In genomic region chr6:32504963-32505362, GRCm38 (mm10) we compare ENCODE assay signal across 24 mouse cellular contexts.
DNase-seq lines count a peak whose midpoint lies in the region; ATAC-seq and TF ChIP-seq lines count a peak whose summit lies in the region.
"Had no signal": no experiment of that assay in that cellular context is flagged by ENCODE, and none has a peak within 500 bp of the region (broad histone marks: within the 10 kb centered on the region; RNA-seq: fewer than 3 reads in every experiment).

No protein-coding gene starts in this region.

- TF ChIP-seq EP300 in heart, adult 2 months (IDR thresholded peaks at IDR 0.05; ENCODE audit: insufficient read depth, low read depth, low read length) = no peak

- H3K4me1 ChIP-seq in heart, adult 2 months (ENCODE audit: control insufficient read depth, insufficient read depth, low read length) = no peaks in the 10 kb centered on the region; the same call in 1 of the 2 replicates
- H3K4me1 ChIP-seq in midbrain, embryonic 11.5 days (ENCODE audit: control insufficient read depth, insufficient read depth, low read length) = no peaks in the 10 kb centered on the region
- H3K4me1 ChIP-seq in midbrain, embryonic 15.5 days = no peaks in the 10 kb centered on the region
- peaks cover 2% of the 10 kb centered on the region; the same call in 1 of the 2 replicates for H3K4me1 ChIP-seq in lung, adult 2 months (ENCODE audit: control insufficient read depth, insufficient read depth, low read length)
- H3K4me1 ChIP-seq: kidney, embryonic 15.5 days; liver, embryonic 15.5 days had no signal

- H3K27ac ChIP-seq in heart, adult 2 months = no peak overlapping the region
- H3K27ac ChIP-seq in midbrain, embryonic 11.5 days (ENCODE audit: low read depth, low read length) = no peak overlapping the region
- no peak overlapping the region for H3K27ac ChIP-seq in midbrain, embryonic 15.5 days
- H3K27ac ChIP-seq: embryonic facial prominence, embryonic 13.5 days; heart, embryonic 10.5 days; hindbrain, embryonic 12.5 days; kidney, embryonic 15.5 days; limb, embryonic 10.5 days; liver, embryonic 15.5 days had no signal

- H3K9ac ChIP-seq in heart, adult 2 months (ENCODE audit: low read depth, low read length) = no peak overlapping the region
- H3K9ac ChIP-seq in midbrain, embryonic 11.5 days (ENCODE audit: low read length) = no peak overlapping the region
- H3K9ac ChIP-seq in midbrain, embryonic 15.5 days = no peak overlapping the region
- H3K9ac ChIP-seq: embryonic facial prominence, embryonic 13.5 days; hindbrain, embryonic 12.5 days; kidney, embryonic 15.5 days; liver, embryonic 15.5 days had no signal

- 86% methylated on average over 5 of the region's 5 CpGs for WGBS in heart, adult 2 months
- WGBS in midbrain, embryonic 11.5 days = 90% methylated on average over 5 of the region's 5 CpGs
- WGBS in midbrain, embryonic 15.5 days = 68% methylated on average over 5 of the region's 5 CpGs
- WGBS in lung, adult 2 months = 71% methylated on average over 5 of the region's 5 CpGs

- no peaks in the 10 kb centered on the region for H3K79me2 ChIP-seq in heart, adult 2 months (replicated peaks; ENCODE audit: control insufficient read depth, insufficient read depth, low read length)

- no peaks in the 10 kb centered on the region for H3K9me3 ChIP-seq in midbrain, embryonic 11.5 days (ENCODE audit: control insufficient read depth, low read length)
- H3K9me3 ChIP-seq in midbrain, embryonic 15.5 days = no peaks in the 10 kb centered on the region
- H3K9me3 ChIP-seq: embryonic facial prominence, embryonic 13.5 days; G1E; heart, embryonic 10.5 days; hindbrain, embryonic 12.5 days; kidney, embryonic 15.5 days; limb, embryonic 10.5 days; liver, embryonic 15.5 days had no signal

- H3K27me3 ChIP-seq in heart, adult 2 months (ENCODE audit: control insufficient read depth, insufficient read depth, low read length) = no peaks in the 10 kb centered on the region
- no peaks in the 10 kb centered on the region for H3K27me3 ChIP-seq in midbrain, embryonic 11.5 days (ENCODE audit: control insufficient read depth, insufficient read depth, low read length)
- no peaks in the 10 kb centered on the region for H3K27me3 ChIP-seq in midbrain, embryonic 15.5 days (replicated peaks)
- H3K27me3 ChIP-seq: embryonic facial prominence, embryonic 13.5 days; hindbrain, embryonic 12.5 days; kidney, embryonic 15.5 days; Patski had no signal

- TF ChIP-seq POLR2A in heart, adult 2 months (IDR thresholded peaks at IDR 0.05; ENCODE audit: insufficient read depth, low read depth, low read length) = no peak
- no peak for TF ChIP-seq POLR2A in lung, adult 2 months (IDR thresholded peaks at IDR 0.05; ENCODE audit: borderline replicate concordance, extremely low read depth, low read depth, low read length)

- intact Hi-C loops in heart, adult 2 months (cut with DNase I) = no loop called here

- no peak overlapping the region for H3K4me3 ChIP-seq in heart, adult 2 months
- no peak overlapping the region for H3K4me3 ChIP-seq in midbrain, embryonic 11.5 days (ENCODE audit: low read depth, low read length)
- no peak overlapping the region for H3K4me3 ChIP-seq in midbrain, embryonic 15.5 days
- no peak overlapping the region for H3K4me3 ChIP-seq in lung, adult 2 months (replicated peaks; ENCODE audit: extremely low read depth, low read depth, low read length)
- H3K4me3 ChIP-seq: embryonic facial prominence, embryonic 13.5 days; heart, embryonic 10.5 days; hindbrain, embryonic 12.5 days; kidney, embryonic 15.5 days; limb, embryonic 10.5 days; liver, embryonic 15.5 days had no signal

- no peak for TF ChIP-seq CTCF in heart, adult 2 months (IDR thresholded peaks at IDR 0.05)
- TF ChIP-seq CTCF in lung, adult 2 months (IDR thresholded peaks at IDR 0.05; ENCODE audit: insufficient read depth, low read length) = no peak

- no peaks in the 10 kb centered on the region for H3K36me3 ChIP-seq in heart, adult 2 months (ENCODE audit: control insufficient read depth, insufficient read depth, low read length)
- no peaks in the 10 kb centered on the region for H3K36me3 ChIP-seq in midbrain, embryonic 11.5 days (ENCODE audit: control insufficient read depth, insufficient read depth, low read length)
- no peaks in the 10 kb centered on the region for H3K36me3 ChIP-seq in midbrain, embryonic 15.5 days (replicated peaks)
- H3K36me3 ChIP-seq: embryonic facial prominence, embryonic 13.5 days; G1E; heart, embryonic 10.5 days; hindbrain, embryonic 12.5 days; kidney, embryonic 15.5 days; limb, embryonic 10.5 days; liver, embryonic 15.5 days had no signal

- ATAC-seq in midbrain, embryonic 11.5 days (ENCODE audit: low FRiP score) = no peak
- no peak; the same call in 1 of the 2 replicates for ATAC-seq in midbrain, embryonic 15.5 days (replicated peaks)
- ATAC-seq: Patski had no signal

- peak; percentile 85 for DNase-seq in heart, adult 11 months
- DNase-seq in heart, adult 2 months = no peak
- DNase-seq in midbrain, embryonic 11.5 days (ENCODE audit: low spot score, missing footprints) = peak; percentile 28
- peak; percentile 46 for DNase-seq in lung, adult 2 months
- no peak for DNase-seq in spleen, adult 12 weeks (ENCODE audit: low spot score)
- no peak for DNase-seq in ovary, postnatal 14 days (ENCODE audit: low spot score)
- DNase-seq: B cell, adult 2 months; cerebellum, adult 11-12 months; cerebellum, postnatal 10 days; gastrocnemius, postnatal 36 days; kidney, adult 11 months; kidney, postnatal 4 days; liver; right cerebral cortex, postnatal 14 days; spleen, adult 18-20 months had no signal

- no peak overlapping the region for H3K4me2 ChIP-seq in midbrain, embryonic 11.5 days
- no peak overlapping the region for H3K4me2 ChIP-seq in midbrain, embryonic 15.5 days
- H3K4me2 ChIP-seq: embryonic facial prominence, embryonic 13.5 days; hindbrain, embryonic 12.5 days; kidney, embryonic 15.5 days; liver, embryonic 15.5 days had no signal

Comparison
In these comparisons a context has a peak if more than half of its experiments do, and no peak if none do; other contexts are left out.
1. DNase-seq: peak in heart, adult 11 months (single experiment), midbrain, embryonic 11.5 days (single experiment) and lung, adult 2 months (single experiment); none in heart, adult 2 months (0 of 2), spleen, adult 12 weeks (single experiment) and ovary, postnatal 14 days (single experiment).